Mouse (Mus musculus): ENCODE data around the gene Auh. TPM values are rescaled to one million over a fixed set of nuclear protein-coding genes. Genes with fewer than 3 reads are reported as not detected.

Auh gene
- polyA plus RNA-seq, 1 experiment from 2014 or later, result 48.1 TPM

Other genes with a start within 250 kb of the Auh start
- gene Nfil3, start 51.4 kb upstream of the Auh start, polyA plus RNA-seq (2015; fragmentation: Nextera tagmentation; extraction: Ambion mirVana), result 37.0 and 37.8 TPM in 2 replicates

All from forebrain, embryonic 13.5 days (tissue).